Mouse (Mus musculus) frontal cortex, postnatal 25 days (tissue): ENCODE measurements around the gene Mum1.
"Not testable (repeated sequence)": the region's sequence is repeated elsewhere in the genome, so short reads cannot be mapped to it uniquely, and the experiment has no call there.

ENCODE experiments used
- DNase-seq, 2 experiments: peaks; one replicate each; pipeline ENCODE4 v3.0.0; 2022; ENCODE audit warnings: low spot score in 2 of 2

Mum1 gene

GRCm38 (mm10) chr10:80208248-80208647 lies 18.0 kb upstream of the Mum1 start:
- no peak for DNase-seq

- no peak for DNase-seq
These were observed 17.3 kb upstream of the Mum1 start for GRCm38 (mm10) chr10:80208841-80209371.

DNA sequence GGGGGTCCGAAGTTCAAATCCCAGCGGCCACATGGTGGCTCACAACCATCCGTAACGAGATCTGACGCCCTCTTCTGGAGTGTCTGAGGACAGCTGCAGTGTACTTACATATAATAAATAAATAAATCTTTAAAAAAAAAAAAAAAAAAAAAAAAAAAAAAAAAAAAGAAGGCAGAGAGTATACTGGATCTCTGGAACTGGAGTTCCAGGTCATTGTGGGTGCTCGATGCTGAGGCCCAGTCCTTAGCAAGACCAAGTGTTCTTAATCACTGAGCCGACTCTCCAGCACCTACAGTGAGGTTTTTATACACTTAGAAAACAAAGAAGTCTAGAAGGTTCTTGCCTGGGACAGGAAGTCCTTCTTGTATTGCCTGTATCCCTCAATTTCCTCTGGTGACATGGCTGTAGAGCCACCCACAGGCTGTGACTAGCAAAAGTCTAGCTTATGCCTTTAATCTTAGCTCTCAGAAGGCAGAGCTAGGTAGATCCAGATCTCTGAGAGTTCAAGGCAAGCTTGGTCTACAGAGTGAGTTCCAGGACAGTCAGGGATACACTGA lies 14.6 kb upstream of the Mum1 start:
- not testable (repeated sequence) for DNase-seq

GRCm38 (mm10) chr10:80215048-80215772 lies 11.0 kb upstream of the Mum1 start:
- no peak for DNase-seq

DNA sequence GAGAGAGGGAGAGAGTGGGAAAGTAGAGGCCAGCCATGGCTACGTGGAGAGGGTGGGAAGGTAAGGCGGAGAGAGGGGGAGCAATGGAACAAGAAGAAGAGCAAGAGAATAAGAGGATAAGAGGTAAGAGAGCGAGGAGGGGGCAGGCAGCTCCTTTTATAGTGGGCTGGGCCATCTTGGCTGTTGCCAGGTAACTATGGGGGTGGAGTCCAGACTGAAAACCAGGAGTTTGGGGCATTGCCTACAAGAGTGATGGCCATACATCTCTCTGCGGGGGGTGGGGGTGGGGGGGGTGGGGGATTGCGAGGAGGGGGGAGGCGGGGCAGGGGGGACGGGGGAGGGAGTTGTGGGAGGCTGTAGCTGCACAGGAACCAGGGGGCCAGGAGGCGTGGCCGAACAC lies 5.6 kb upstream of the Mum1 start:
- no peak for DNase-seq

DNA sequence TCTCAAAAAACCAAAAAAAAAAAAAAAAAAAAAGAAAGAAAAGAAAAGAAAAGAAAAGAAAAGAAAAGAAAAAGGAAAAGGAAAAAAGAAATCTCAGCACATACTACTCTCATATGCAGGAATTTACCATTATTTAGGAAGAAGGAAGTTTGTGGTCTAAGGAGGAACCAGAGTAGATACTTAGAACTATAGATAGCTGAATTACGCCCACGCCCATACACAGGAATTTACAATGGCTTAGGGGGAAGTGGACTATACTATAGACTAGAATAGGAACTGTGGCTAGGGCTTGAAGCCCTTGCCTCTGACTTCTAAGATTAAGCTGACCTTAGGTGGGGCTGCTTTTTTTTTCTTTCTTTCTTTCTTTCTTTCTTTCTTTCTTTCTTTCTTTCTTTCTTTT lies 3.1 kb upstream of the Mum1 start:
- DNase-seq: not testable (repeated sequence)

DNA sequence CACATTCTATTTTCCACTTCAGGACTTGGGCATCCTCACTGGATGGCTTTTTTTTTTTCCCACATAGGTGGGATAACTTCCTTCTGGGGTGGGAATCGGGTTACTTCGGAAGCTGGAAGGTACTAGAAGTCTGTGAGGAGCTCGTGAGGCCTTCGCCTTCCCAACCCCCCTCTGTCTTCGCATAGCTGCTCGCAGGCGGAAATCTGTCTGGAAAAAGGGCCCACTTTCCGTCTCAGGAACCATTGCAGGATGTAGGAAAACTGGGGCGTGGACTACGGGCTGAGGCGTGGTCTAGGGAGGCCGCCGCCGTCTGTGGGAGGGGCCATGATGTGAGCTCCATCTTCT lies 191 bp upstream of the Mum1 start:
- DNase-seq: no peak

DNA sequence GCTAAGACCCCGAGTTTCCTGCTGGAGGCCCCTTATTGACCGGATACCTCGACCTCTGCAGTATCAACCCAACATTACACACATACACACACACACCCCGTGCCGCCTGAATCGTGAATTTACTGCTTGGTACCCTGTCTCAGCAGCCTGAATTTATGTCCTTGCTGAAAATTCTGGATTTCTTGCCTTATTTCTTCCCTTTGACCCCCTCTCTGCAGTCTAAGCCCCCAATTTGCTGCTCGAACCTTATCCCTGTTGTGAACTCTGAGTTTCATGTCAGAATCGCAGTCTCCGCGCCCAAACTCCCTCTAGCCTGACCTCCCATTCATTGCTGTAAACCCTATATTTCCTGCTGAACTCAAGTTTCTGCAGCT lies 919 bp downstream of the Mum1 start:
- no peak for DNase-seq

DNA sequence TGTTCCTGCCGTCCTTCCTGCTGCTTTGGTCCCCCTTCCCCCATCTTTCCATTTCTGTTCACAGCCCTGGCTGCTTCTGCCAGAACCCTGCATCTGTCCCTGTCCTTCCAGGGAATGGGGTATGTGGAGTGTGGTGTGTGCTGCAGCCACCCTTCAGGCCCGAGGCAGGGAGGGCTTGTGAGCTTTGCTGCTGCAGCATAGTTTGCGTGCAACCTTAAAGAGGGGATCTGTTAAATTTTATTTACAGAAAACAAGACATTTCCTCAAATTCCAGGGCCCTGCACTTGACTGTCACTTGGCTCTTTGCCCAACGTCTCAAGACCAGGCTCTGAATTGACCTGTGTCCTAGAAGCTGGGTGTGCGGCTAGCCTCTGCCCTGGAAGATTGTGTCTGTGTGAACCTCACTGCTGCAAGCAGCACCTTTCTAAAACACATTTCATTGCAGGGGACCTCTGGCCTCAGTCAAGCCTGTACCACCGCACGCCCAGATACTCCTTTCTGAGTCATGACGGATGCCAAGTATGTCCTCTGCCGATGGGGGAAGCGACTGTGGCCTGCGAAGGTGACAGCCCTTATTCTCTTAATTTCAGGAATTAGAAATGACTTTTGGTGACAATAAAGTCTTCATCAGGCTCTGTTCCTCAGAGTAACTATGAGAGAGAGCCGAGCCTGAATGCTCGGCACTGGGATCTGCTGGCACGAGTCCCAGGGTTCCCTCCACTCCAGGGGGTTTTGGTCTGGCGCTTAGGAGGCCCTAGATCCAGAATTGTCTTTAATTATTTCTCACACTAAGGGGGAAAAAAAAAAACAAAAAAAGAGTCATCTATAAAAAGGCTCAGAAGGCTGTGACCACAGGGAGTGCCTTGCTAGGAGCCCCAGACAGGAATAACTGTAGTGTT lies 1.9 kb downstream of the Mum1 start:
- DNase-seq: no peak

DNA sequence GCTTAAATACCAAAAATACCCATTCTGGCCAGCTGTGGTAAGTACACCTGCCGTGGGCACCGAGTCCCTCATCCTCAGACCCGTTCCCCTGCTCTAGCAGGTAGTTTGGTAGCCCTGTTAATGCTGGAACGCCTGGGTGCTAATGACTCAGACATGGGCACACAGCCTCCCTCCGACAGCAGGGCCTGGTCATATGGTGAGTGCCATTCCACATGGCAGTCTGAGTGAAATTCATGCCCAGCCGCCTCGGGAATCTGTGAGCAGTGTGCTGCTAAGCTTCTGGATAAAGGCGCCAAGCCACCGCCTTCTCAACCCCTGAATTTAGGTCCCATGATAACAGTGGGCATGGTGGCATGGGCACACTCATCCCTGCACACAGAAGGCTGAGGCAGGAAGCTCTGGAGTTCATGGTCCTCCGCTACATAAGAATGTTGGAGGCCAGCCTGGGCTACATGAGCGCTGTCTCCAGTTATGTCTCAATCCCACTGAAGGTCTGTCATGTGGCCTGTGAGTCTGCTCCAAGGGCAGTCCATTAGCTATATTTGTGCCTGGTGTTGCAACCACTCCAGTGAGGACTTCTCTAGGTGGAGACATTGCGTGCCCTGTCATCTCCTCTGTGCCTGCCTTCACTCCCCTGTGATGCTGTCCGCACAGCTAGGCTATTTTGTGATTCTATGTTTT lies 10.1 kb downstream of the Mum1 start:
- DNase-seq: no peak

DNA sequence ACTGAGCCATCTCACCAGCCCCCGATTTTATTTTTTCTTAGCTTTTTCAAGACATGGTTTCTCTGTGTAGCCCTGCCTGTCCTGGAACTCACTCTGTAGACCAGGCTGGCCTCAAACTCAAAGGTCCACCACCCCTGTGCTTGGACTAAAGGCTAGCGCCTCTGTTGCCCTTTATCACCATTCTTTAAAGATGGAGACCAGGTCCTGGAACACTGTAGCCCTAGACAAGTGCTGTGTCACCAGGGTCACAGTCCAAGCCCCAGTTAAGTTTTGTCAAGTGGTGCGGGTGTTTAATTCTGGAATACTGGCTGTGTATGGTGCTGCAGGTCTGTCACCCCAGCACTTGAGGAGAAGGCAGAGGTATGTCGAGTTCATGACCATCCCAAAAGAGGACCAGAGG lies 10.8 kb downstream of the Mum1 start:
- DNase-seq: no peak

- DNase-seq: no peak
These were observed 12.1 kb downstream of the Mum1 start for GRCm38 (mm10) chr10:80238306-80238705.

- no peak for DNase-seq
These were observed 13.6 kb downstream of the Mum1 start for GRCm38 (mm10) chr10:80239791-80240190.

GRCm38 (mm10) chr10:80242088-80242487 lies 15.9 kb downstream of the Mum1 start:
- DNase-seq: no peak

DNA sequence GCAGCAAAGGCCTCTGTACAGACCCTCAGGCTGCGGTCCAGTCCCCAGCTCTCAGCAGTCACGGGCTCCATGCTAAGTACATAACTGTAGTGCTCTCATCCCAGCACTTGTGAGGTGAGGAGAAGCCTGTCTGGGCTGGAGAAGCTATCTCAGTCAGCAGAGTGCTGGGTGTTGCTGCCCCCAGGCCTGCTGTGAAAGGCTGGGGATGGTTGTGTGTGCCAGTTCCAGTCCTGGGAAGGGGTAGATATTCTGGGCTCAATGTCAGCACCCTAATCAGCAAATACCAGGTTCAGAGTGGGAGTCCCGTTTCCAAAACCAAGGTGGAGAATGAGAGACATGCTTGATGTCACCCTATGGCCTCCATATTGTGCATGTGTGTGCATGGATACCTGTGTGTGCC lies 16.4 kb downstream of the Mum1 start:
- no peak for DNase-seq

GRCm38 (mm10) chr10:80244791-80245399 lies 18.7 kb downstream of the Mum1 start:
- DNase-seq: no peak

DNA sequence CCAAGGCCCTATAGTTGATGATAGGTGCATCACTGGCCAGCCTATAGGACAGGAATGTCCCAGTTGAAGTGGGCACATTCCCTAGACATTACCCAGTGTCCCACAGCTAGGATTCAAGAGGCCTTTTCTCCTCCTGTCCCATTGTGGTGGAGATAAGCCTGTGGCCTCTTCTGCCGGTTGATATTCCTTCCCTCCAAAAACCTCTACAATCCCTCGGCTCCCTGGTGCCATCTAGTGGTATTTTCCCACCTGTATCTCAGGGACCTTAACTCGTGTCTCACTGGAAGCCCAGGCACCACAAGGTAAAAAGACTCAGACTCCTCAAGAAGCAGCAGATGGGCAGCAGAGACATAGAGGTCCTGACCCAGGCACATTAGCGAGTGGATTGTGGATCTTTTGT lies 19.4 kb downstream of the Mum1 start:
- peak; percentile 57 to 72 for DNase-seq

DNA sequence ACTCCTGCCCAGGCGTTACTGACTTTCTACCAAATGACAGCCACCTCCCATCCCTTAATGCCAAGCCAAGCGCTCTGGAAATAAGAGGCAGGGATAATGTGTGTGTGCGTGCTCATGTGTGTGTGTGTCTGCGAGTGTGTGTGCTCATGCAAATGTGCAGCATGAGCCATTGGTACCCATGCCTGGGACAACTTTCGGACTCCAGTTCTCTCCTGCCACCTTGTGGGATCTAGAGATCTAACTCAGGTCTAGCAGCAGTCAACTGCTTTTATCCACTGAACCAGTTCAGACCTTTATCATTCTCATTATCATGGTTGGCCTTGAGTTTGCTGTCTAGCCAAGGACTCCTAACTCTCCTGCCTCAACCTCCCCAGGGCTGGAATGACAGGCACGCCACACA lies 21.6 kb downstream of the Mum1 start:
- no peak for DNase-seq

DNA sequence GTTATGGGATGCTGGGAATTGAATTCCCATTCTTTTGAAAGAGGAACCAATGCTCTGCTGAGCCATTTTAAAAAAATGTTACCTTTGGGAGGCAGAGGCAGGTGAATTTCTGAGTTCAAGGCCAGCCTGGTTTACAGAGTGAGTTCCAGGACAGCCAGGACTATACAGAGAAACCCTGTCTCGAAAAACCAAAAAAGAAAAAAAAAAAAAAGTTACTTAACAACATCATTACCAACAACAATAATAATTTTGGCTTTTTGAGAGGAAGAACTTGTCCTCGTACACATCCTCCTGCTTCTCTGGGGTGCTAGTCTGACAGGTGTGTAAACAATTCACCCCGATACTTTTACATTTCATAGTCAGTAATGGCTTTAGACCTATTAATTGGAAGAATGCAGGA lies 22.2 kb downstream of the Mum1 start:
- DNase-seq: not testable (repeated sequence)

DNA sequence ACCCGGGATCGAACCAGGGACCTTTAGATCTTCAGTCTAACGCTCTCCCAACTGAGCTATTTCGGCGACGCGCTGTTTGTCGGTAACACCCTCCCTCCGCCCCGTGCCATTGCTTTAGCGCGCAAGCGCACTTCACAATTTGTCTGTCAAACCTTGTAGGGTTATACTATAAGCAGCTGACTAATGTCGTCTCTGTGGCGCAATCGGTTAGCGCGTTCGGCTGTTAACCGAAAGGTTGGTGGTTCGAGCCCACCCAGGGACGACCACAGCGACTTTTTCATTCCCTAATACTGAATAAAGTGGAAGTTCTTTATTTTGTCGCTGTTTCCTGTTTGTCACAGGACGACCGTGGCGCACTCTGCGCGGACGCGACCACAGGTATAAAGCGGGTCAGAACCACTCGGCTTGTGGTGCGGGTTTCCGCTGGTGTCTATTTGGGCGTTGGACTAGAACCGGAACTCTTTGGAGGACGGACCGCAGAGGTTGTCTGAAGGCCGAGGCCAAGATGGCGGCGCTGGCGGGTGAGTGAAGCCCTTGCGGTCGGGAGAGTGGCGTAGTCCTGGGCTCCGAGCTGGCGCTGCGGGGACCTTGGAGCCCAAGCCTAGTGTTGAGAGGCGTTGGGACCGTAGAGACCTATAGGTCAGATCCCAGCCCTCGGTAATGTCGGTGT lies 22.9 kb downstream of the Mum1 start, which contains the start of gene Ndufs7:
Gene Ndufs7, plus strand, starts transcription at position 151 of the 670 bp plus-strand sequence.
- DNase-seq: peak; percentile 97

DNA sequence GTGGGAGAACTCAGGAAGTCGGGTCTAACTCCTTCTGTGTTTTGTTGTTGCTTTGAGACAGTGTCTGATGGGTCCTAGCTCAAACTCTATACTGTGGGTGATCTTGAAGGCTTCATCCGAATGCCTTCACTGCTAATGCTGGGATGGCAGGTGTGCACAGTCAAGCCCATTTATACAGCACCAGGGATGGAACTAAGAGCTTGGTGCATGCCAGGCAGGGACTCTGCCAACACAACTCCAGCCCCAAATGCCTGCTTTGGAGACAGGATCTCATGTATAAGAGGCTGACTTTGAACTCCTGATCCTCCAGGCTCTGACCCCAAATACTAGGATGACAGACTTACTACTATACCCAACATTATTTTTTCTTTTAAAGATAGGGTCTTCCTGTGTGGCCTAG lies 23.8 kb downstream of the Mum1 start:
- no peak for DNase-seq
